Mouse (Mus musculus): Measurements from ENCODE around the gene Pole3. TPM values are rescaled to one million over a fixed set of nuclear protein-coding genes. Genes with fewer than 3 reads are reported as not detected.

The Pole3 gene
- total RNA-seq (2021) = 10 to 100 TPM; 15.5 to 15.9 TPM
- long read RNA-seq, experiment 1, transcript Pole3-201 (4 exons, 1,805 nt) = major isoform, 11 of 14 reads
- long read RNA-seq, experiment 1, partial matches to known transcripts = 0 of 14 reads
- long read RNA-seq, experiment 1, other reads (novel, unspliced or antisense) = 3 of 14 reads
- long read RNA-seq, experiment 2, transcript Pole3-201 (4 exons, 1,805 nt) = major isoform, 10 of 11 reads
- long read RNA-seq, experiment 2, partial matches to known transcripts = 1 of 11 reads
- long read RNA-seq, experiment 2, other reads (novel, unspliced or antisense) = 0 of 11 reads

DNA sequence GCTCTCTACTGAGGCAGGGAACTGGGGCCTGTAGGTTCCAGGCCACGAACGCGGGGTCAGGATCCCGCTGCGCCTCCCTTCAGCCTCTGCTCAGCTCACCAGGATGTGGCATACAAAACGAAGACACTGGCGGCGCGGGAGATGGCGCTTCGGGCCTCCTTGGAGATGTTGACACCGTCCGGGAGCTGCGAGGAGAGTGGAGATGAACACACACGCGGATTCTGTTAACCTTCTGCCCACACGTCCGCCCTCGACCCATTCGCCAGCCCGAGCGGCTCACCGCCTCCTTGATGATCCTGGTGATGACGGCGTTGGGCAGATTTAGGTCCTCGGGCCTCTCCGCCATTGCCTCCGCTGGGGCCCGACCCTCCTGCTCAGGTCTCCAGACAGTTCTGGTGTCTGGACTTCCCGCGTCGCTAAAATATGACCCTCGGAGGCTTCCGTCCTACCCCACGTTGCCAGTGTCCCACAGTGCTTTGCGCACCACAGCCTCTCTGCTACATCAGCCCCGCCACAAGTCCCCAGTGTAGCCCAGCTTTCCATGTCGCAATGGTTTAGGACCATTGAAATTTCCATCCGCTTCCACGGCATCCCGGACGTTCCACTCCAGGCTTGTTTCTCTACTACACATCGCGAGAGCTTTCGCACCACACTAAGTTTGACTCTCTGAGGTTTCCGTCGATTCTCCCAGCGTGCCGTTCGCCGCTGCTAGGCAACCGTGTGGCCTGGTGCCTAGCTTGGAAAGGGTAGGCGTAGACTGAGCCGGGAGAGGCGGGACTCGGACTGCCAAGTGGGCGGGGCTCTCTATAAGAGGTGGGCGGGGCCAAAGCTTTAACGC, at the start of gene Pole3, which contains the start of gene 4933430I17Rik:
Gene Pole3 (minus strand): TSS at position 418 of the 838 bp plus-strand sequence.
Gene 4933430I17Rik (plus strand): TSS at position 719 of the 838 bp plus-strand sequence.
- peak; percentile 97 for DNase-seq

DNA sequence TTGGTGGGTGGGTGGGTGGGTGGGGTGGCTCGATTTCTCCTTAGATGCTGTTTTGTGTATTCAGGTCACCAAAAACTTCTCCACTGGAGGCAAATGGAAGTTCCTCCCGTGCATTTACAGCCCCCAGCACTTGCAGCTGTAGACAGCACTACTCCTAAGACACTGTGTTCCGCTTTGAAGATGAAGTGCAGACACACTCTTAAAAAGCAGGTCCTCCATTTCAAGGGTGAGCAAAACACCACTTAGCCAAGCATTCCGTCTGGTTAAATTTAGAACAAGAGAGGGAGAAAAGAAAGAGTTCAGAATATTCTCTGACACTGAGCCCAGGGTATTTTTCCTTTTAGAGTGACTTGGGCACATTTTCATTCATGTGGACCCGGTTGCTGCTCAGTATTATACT, 45.2 kb upstream of the Pole3 start:
- DNase-seq = no peak

DNA sequence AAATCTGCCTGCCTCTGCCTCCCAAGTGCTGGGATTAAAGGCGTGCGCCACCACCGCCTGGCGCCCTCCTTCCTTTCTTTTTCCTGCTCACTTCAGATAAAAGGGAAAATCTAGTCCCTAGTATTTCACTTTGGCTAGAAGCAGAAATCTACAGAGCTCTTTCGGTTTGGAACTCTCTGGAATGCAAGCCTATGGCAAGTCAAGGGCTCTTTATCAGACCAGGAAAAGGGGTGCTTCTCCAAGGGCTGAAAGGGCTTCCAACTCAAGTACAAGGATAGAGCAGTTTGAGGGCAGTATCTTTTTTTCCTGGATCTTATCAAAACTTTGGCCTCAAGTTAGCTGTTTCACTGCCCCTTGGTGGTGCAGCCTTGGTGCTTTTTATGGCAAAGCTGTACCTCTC, 44.7 kb upstream of the Pole3 start:
- no peak for DNase-seq

GRCm38 (mm10) chr4:62568359-62568758, 43.5 kb upstream of the Pole3 start:
- no peak for DNase-seq

- DNase-seq = no peak
Observed at GRCm38 (mm10) chr4:62567696-62568095, 42.8 kb upstream of the Pole3 start.

- no peak for DNase-seq
Observed at GRCm38 (mm10) chr4:62566530-62566929, 41.7 kb upstream of the Pole3 start.

- no peak for DNase-seq
Observed at GRCm38 (mm10) chr4:62562006-62562405, 37.1 kb upstream of the Pole3 start.

- DNase-seq = no peak
Observed at GRCm38 (mm10) chr4:62561630-62562001, 36.7 kb upstream of the Pole3 start.

- peak; percentile 34 for DNase-seq
Observed at GRCm38 (mm10) chr4:62560963-62561629, 36.2 kb upstream of the Pole3 start.

- no peak for DNase-seq
Observed at GRCm38 (mm10) chr4:62559797-62560329, 35.0 kb upstream of the Pole3 start, which contains the start of gene Rgs3. Gene Rgs3, plus strand, starts transcription at chr4:62559847.

- no peak for DNase-seq
Observed at GRCm38 (mm10) chr4:62557436-62557835, 32.6 kb upstream of the Pole3 start.

- no peak for DNase-seq
Observed at GRCm38 (mm10) chr4:62551966-62552365, 27.1 kb upstream of the Pole3 start.

- DNase-seq = no peak
Observed at GRCm38 (mm10) chr4:62544801-62545200, 19.9 kb upstream of the Pole3 start.

DNA sequence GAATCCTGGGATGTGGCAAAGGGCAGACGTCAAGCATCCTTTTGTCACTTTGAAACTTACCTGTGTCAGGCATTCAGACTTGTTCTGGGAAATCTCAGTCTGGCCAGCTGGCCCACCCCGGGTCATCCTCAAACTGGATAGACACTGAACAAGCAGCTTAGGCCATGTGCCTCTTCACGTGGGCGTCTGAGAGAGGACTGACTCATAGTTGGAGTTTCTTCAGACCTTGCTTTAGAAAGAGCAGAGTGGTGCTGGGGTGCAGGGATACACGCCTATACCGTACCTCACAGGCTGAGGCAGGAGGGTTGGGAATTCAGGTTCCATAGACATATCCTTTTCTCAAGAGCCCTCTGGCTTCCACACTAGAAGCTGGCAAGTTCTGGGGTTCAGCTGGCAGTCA, 18.9 kb upstream of the Pole3 start:
- DNase-seq = no peak

DNA sequence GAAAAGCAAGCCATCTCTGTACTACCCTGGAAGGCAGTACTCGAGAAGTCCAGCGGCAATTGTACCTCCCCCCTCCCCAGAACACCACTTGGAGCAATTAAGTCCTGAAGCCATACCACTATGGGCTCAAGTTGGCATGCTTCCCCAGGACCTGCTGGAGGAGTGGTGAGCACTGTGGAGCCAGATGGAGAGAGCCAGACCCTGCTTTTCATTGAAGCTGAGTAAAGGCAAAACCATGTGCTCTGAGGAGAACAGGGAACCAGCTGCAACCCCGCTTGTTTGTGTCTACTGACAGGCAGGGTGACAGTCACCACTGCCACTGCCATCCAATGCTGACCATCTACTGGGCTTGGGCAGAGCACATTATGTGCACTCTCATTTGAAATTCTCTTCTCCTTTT, 16.9 kb upstream of the Pole3 start:
- no peak for DNase-seq

GRCm38 (mm10) chr4:62533729-62534128, 8.9 kb upstream of the Pole3 start:
- no peak for DNase-seq

DNA sequence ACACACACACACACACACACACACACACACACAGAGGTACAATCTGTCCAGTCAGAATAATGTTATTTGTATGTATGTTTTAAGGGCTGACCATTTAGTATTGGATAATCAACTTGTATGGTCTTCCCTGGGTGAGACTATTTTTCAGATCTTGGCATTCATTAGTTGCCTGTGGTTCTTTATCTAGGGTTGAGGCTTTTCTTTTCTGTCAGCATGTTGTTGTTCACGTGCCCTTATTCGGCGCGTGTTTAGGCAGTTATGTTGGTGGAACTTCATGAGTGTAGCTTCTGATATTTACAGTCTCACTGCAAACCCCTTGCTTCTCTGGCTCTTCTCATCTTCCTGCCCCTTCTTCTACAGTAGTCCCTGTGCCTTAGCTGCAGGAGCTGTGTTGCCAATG, 2.8 kb upstream of the Pole3 start:
- no peak for DNase-seq

GRCm38 (mm10) chr4:62526256-62526655, 1.4 kb upstream of the Pole3 start:
- DNase-seq = no peak

DNA sequence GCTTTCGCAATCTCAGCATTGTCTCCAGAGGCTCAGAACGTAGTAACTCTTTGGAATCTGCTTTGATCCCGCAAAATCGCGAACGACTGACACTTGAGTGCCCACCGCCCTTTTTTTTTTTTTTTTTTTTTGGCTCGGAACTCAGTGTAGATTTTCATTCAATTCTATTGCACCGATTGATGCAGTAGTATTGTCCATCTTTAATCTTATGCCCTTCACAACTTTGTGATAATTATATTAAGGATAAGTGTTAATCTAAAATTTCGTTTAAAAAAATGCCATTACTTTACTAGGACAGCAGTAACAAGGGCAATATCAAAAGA, 582 bp upstream of the Pole3 start:
- DNase-seq = no peak

DNA sequence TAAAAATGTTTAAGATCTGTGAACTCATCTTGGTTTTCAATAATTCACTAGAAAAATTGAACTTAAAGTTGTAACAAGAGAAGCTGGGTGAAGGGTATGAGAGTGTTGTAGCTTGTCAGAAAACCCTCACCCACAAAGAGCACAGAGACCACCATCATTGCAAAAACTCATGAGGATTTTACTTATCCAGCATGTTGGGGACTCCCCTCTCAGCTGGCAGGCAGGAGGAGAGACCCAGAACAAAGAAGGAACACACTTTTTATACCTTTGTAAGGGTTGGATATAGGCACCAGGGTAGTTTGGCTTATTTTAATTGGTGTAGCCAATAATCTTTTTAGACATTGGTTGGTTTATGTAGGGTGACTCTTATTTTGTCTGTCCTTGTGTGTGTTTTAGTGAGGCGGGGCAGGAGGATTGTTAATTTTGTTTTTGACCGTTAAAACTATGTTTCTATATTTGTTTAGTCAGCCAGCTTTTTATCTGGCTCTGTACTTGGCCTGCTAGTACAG, 3.9 kb downstream of the Pole3 start:
- DNase-seq = no peak

GRCm38 (mm10) chr4:62519849-62520233, 5.0 kb downstream of the Pole3 start, which contains the start of gene Alad:
Gene Alad, minus strand, starts transcription at chr4:62519918.
- peak; percentile 86 for DNase-seq

DNA sequence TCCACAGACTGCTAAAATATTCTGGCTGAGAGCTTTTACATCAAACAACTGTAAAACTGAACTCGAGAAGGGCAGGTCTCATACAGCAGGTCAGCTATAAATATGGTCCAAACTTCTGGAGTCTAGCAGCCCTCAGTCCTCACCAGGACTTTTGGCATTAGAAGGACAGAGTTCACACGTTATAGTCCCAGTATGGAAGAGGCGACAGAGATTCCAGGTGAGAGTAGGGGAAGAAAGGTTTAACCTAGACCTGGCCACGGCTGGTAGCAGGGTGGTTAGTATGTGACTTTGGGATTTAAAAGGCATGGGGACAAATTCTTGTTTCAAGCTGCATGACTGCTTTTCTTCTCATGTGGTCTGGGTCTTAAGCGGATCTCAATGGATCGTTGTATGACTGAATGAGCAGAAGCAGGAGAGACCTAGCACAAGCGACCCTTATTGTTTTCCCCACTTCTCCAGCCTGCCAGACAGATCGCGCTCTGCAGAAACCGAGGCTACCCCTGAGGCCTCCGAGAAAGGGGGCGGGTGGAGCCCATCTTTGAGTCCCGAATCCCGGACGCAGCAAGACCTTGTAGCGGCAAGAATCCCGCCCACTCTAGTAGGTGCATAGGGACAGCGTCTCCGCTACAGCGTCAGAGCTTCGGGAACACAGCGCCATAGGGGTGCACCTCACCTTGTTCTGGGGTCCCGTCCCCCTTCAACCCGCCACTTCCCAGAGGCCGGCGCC, 5.6 kb downstream of the Pole3 start:
- DNase-seq = no peak
